In the genomic region with DNA sequence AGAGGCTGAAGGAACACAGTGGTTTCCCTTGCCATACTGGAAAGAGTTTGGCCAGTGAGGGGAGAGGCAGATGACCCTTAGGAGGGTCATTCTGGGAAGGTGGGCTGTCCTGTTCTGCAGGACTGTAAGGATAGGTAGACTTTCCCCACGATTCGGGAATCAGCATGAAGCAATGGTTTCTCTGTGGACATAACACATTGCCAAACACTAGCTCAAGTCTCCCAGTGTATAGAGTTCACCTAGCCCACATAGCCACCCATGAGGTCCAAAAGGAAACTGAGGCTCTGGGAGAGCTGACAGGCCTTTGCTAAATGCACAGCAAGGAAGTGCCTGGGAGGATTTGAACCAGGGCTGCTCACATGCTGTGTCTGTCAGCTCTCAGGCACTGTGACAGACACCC, we compare ENCODE assay signal across 16 mouse cellular contexts. TPM values are rescaled to one million over a fixed set of nuclear protein-coding genes. Genes with fewer than 3 reads are reported as not detected.
DNase-seq lines count a peak whose midpoint lies in the region; ATAC-seq and TF ChIP-seq lines count a peak whose summit lies in the region.
"Had no signal": no experiment of that assay in that cellular context is flagged by ENCODE, and none has a peak within 500 bp of the region (broad histone marks: within the 10 kb centered on the region; RNA-seq: fewer than 3 reads in every experiment).

No protein-coding gene starts in this region.

- peak overlapping the region; percentile 69 to 72; a peak in 3 of 4 replicates for H3K27ac ChIP-seq in heart, embryonic 14.5 days (replicated peaks in 1 of 2; ENCODE audit: control insufficient read depth in 1 of 2, insufficient read depth in 1 of 2, low read depth in 2 of 2, low read length in 2 of 2)
- peak overlapping the region; percentile 81 for H3K27ac ChIP-seq in left cerebral cortex, adult 2 months
- H3K27ac ChIP-seq in cortical plate, adult 2 months (ENCODE audit: insufficient read depth, low read length), result peak overlapping the region; percentile 78
- peak overlapping the region; percentile 15; the same call in 1 of the 2 replicates for H3K27ac ChIP-seq in stomach, embryonic 14.5 days (ENCODE audit: low read length)
- H3K27ac ChIP-seq: forebrain, embryonic 12.5 days; midbrain, embryonic 10.5 days had no signal

- H3K36me3 ChIP-seq in heart, embryonic 14.5 days (ENCODE audit: control insufficient read depth, insufficient read depth, low read length), result no peaks in the 10 kb centered on the region
- H3K36me3 ChIP-seq in stomach, embryonic 14.5 days (ENCODE audit: control insufficient read depth, insufficient read depth, low read length), result no peaks in the 10 kb centered on the region
- H3K36me3 ChIP-seq: forebrain, embryonic 12.5 days; limb, embryonic 15.5 days; midbrain, embryonic 10.5 days had no signal

- no peak overlapping the region for H3K9ac ChIP-seq in heart, embryonic 14.5 days (ENCODE audit: low read length)
- H3K9ac ChIP-seq in stomach, embryonic 14.5 days (replicated peaks; ENCODE audit: low read depth, low read length), result no peak overlapping the region
- H3K9ac ChIP-seq: forebrain, embryonic 12.5 days; limb, embryonic 15.5 days had no signal

- ATAC-seq in heart, embryonic 14.5 days (ENCODE audit: insufficient number of reproducible peaks, insufficient read depth, low FRiP score, low read depth), result no peak
- ATAC-seq in stomach, embryonic 14.5 days (ENCODE audit: insufficient number of reproducible peaks, insufficient read depth, low FRiP score, low read depth), result no peak
- ATAC-seq: hindbrain, embryonic 16.5 days had no signal

- TF ChIP-seq CTCF in left cerebral cortex, adult 2 months (IDR thresholded peaks at IDR 0.05), result no peak
- no peak for TF ChIP-seq CTCF in cortical plate, adult 2 months (IDR thresholded peaks at IDR 0.05; ENCODE audit: extremely low read depth, insufficient read depth, low read length)

- H3K4me2 ChIP-seq in heart, embryonic 14.5 days (ENCODE audit: low read length), result no peak overlapping the region
- no peak overlapping the region for H3K4me2 ChIP-seq in stomach, embryonic 14.5 days (replicated peaks; ENCODE audit: low read depth, low read length)
- H3K4me2 ChIP-seq: forebrain, embryonic 12.5 days; limb, embryonic 15.5 days had no signal

- no peak for DNase-seq in heart, postnatal 36 days
- DNase-seq in left cerebral cortex, adult 2 months (ENCODE audit: extremely low spot score in 1 of 2, low spot score in 2 of 2), result no peak
- DNase-seq in left cerebral cortex, adult 11 months (ENCODE audit: low spot score), result no peak
- no peak for DNase-seq in right cerebral cortex, postnatal 25 days
- DNase-seq: adrenal gland, adult 8-10 months; cerebellum, adult 8-10 months; embryo, embryonic 11 days had no signal

- intact Hi-C loops in heart, postnatal 36 days (cut with DNase I), result loop anchor here (2.0 kb wide), 1 partner anchor 25 kb away; no protein-coding TSS in a partner anchor
- intact Hi-C loops in left cerebral cortex, adult 2 months (cut with DNase I), result no loop called here

- TF ChIP-seq POLR2A in cortical plate, adult 2 months (IDR thresholded peaks at IDR 0.05; ENCODE audit: extremely low read depth, insufficient read depth, low read length), result no peak

- WGBS in heart, embryonic 14.5 days, result 98% methylated on average over 2 of the region's 2 CpGs
- WGBS in stomach, embryonic 14.5 days, result 92% methylated on average over 2 of the region's 2 CpGs

- H3K27me3 ChIP-seq in heart, embryonic 14.5 days (ENCODE audit: control insufficient read depth, insufficient read depth, low read length), result no peaks in the 10 kb centered on the region
- H3K27me3 ChIP-seq in stomach, embryonic 14.5 days (ENCODE audit: control insufficient read depth, insufficient read depth, low read length), result no peaks in the 10 kb centered on the region
- H3K27me3 ChIP-seq: forebrain, embryonic 12.5 days; limb, embryonic 15.5 days had no signal

- H3K4me1 ChIP-seq in heart, embryonic 14.5 days (ENCODE audit: control insufficient read depth in 2 of 2, insufficient read depth in 2 of 2, low read length in 2 of 2), result peaks cover 2 to 3% of the 10 kb centered on the region in 2 experiments; a peak in 2 of 4 replicates
- no peaks in the 10 kb centered on the region; the same call in 1 of the 2 replicates for H3K4me1 ChIP-seq in cortical plate, adult 2 months (ENCODE audit: control insufficient read depth, insufficient read depth, low read length)
- H3K4me1 ChIP-seq in stomach, embryonic 14.5 days (ENCODE audit: control insufficient read depth, insufficient read depth, low read length), result no peaks in the 10 kb centered on the region
- H3K4me1 ChIP-seq: forebrain, embryonic 12.5 days; limb, embryonic 15.5 days had no signal

- no peaks in the 10 kb centered on the region for H3K9me3 ChIP-seq in heart, embryonic 14.5 days (ENCODE audit: control insufficient read depth, low read length)
- H3K9me3 ChIP-seq in stomach, embryonic 14.5 days (ENCODE audit: control insufficient read depth, low read depth, low read length), result no peaks in the 10 kb centered on the region
- H3K9me3 ChIP-seq: forebrain, embryonic 12.5 days; limb, embryonic 15.5 days; midbrain, embryonic 10.5 days had no signal

- no peak overlapping the region for H3K4me3 ChIP-seq in heart, embryonic 14.5 days (ENCODE audit: control insufficient read depth in 1 of 2, insufficient read depth in 1 of 2, low read depth in 1 of 2, low read length in 2 of 2)
- H3K4me3 ChIP-seq in left cerebral cortex, adult 2 months, result no peak overlapping the region
- H3K4me3 ChIP-seq in cortical plate, adult 2 months (ENCODE audit: insufficient read depth, low read length), result no peak overlapping the region
- H3K4me3 ChIP-seq in stomach, embryonic 14.5 days (ENCODE audit: low read depth, low read length), result no peak overlapping the region
- H3K4me3 ChIP-seq: forebrain, embryonic 12.5 days; limb, embryonic 15.5 days; midbrain, embryonic 10.5 days had no signal

RNA-seq across cellular contexts. Expression of a gene that starts 5.7 kb away (rescaled TPM):
- 3.9 and 4.7 TPM in 2 replicates for polyA plus RNA-seq in heart, embryonic 14.5 days (2014; fragmentation: Nextera tagmentation; extraction: Ambion mirVana)
- 10 to 100 TPM in 1 of 2 experiments, 1 to 10 TPM in 1; 7.5 to 10.2 TPM for total RNA-seq in heart, postnatal 36 days (2021)
- total RNA-seq in left cerebral cortex, adult 2 months (2021), result 10 to 100 TPM; 21.6 to 25.6 TPM
- polyA plus RNA-seq in cortical plate, adult 2 months (2012; rRNA removed), result 23.7 and 24.7 TPM in 2 replicates
- polyA plus RNA-seq in stomach, embryonic 14.5 days (2014; fragmentation: Nextera tagmentation; extraction: Ambion mirVana), result 6.3 and 7.4 TPM in 2 replicates

RNA-seq across cellular contexts. Expression of a gene that starts 20.2 kb away (rescaled TPM):
- polyA plus RNA-seq in heart, embryonic 14.5 days (2014; fragmentation: Nextera tagmentation; extraction: Ambion mirVana), result 34.5 and 36.6 TPM in 2 replicates
- 10 to 100 TPM; 10.5 to 13.8 TPM for total RNA-seq in heart, postnatal 36 days (2021)
- total RNA-seq in left cerebral cortex, adult 2 months (2021), result 10 to 100 TPM; 41.5 to 43.0 TPM
- polyA plus RNA-seq in cortical plate, adult 2 months (2012; rRNA removed), result 55.1 and 67.8 TPM in 2 replicates
- polyA plus RNA-seq in stomach, embryonic 14.5 days (2014; fragmentation: Nextera tagmentation; extraction: Ambion mirVana), result 43.5 and 50.5 TPM in 2 replicates

RNA-seq across cellular contexts. Expression of a gene that starts 39.4 kb away (rescaled TPM):
- polyA plus RNA-seq in heart, embryonic 14.5 days (2014; fragmentation: Nextera tagmentation; extraction: Ambion mirVana), result 184 and 197 TPM in 2 replicates
- 10 to 100 TPM; 72.7 to 78.5 TPM for total RNA-seq in heart, postnatal 36 days (2021)
- 100 to 1,000 TPM; 221 to 228 TPM for total RNA-seq in left cerebral cortex, adult 2 months (2021)
- 425 and 442 TPM in 2 replicates for polyA plus RNA-seq in cortical plate, adult 2 months (2012; rRNA removed)
- 244 and 245 TPM in 2 replicates for polyA plus RNA-seq in stomach, embryonic 14.5 days (2014; fragmentation: Nextera tagmentation; extraction: Ambion mirVana)

RNA-seq across cellular contexts. Expression of a gene that starts 43.5 kb away (rescaled TPM):
- 0.31 TPM in 1 of 2 replicates, not detected in the other for polyA plus RNA-seq in heart, embryonic 14.5 days (2014; fragmentation: Nextera tagmentation; extraction: Ambion mirVana)
- total RNA-seq in heart, postnatal 36 days (2021), result not detected
- total RNA-seq in left cerebral cortex, adult 2 months (2021), result not detected
- polyA plus RNA-seq in cortical plate, adult 2 months (2012; rRNA removed), result 0.19 and 0.21 TPM in 2 replicates
- polyA plus RNA-seq in stomach, embryonic 14.5 days (2014; fragmentation: Nextera tagmentation; extraction: Ambion mirVana), result 0.28 and 0.82 TPM in 2 replicates
- total RNA-seq: heart, adult 18-20 months had no signal
- polyA plus RNA-seq: limb, embryonic 15.5 days; neural tube, embryonic 14.5 days had no signal

RNA-seq across cellular contexts. Expression of a gene that starts 52.9 kb away (rescaled TPM):
- polyA plus RNA-seq in heart, embryonic 14.5 days (2014; fragmentation: Nextera tagmentation; extraction: Ambion mirVana), result 0.93 and 1.1 TPM in 2 replicates
- 10 to 100 TPM; 56.1 to 62.1 TPM for total RNA-seq in heart, postnatal 36 days (2021)
- 10 to 100 TPM; 71.4 to 72.8 TPM for total RNA-seq in left cerebral cortex, adult 2 months (2021)
- polyA plus RNA-seq in cortical plate, adult 2 months (2012; rRNA removed), result 28.4 and 28.8 TPM in 2 replicates
- 1.1 and 1.4 TPM in 2 replicates for polyA plus RNA-seq in stomach, embryonic 14.5 days (2014; fragmentation: Nextera tagmentation; extraction: Ambion mirVana)

Comparison
In these comparisons a context has a peak if more than half of its experiments do, and no peak if none do; other contexts are left out.
1. H3K27ac ChIP-seq: peak in every context shown above with its lines; median percentile 81 in left cerebral cortex, adult 2 months; 78 in cortical plate, adult 2 months; 70 in heart, embryonic 14.5 days; 15 in stomach, embryonic 14.5 days.